Mouse (Mus musculus): ENCODE measurements around the gene Lrp10. TPM values are rescaled to one million over a fixed set of nuclear protein-coding genes. Genes with fewer than 3 reads are reported as not detected.

Gene Lrp10
- polyA plus RNA-seq, 1 experiment from 2014 or later, result 55.8 TPM

DNA sequence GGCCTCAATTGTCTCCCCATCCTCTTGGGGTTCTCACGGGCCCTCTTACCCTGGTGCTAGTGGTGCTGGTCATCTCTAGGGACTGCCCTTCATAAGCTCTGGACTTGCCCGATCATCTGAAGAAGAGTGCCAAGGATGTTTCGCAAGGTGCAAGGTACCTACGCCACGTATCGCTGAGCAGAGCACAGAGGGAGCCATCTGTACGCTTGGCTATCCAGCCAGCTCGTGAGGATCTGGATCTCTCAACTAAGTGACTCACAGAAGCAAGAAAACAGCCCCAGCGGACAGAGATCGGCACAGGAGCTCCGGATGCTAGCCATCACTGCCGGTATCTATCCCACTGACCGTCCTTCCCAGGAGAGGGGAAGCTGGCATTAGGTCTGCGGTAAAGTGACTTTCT, 32.8 kb downstream of the Lrp10 start:
- WGBS, result 77% methylated on average over 14 of the region's 14 CpGs
- Histone ChIP-seq H3K27ac (ENCODE audit: poor library complexity, severe bottlenecking) (no peak overlapping the region), H3K36me3 (no peaks in the 10 kb centered on the region), H3K4me2 (no peak overlapping the region), H3K9ac (no peak overlapping the region), H3K9me3 (replicated peaks) (peaks cover 4% of the 10 kb centered on the region; the same call in 1 of the 2 replicates), H3K27me3 (replicated peaks) (no peaks in the 10 kb centered on the region), H3K4me3 (no peak overlapping the region), H3K4me1 (replicated peaks) (no peaks in the 10 kb centered on the region)
- no peak for ATAC-seq (ENCODE audit: insufficient number of reproducible peaks, low FRiP score)

GRCm38 (mm10) chr14:54499330-54499729, 35.4 kb downstream of the Lrp10 start:
- Histone ChIP-seq H3K27ac (ENCODE audit: poor library complexity, severe bottlenecking) (no peak overlapping the region), H3K9me3 (replicated peaks) (peaks cover 4% of the 10 kb centered on the region), H3K4me3 (no peak overlapping the region), H3K4me2 (no peak overlapping the region), H3K4me1 (replicated peaks) (no peaks in the 10 kb centered on the region), H3K9ac (no peak overlapping the region), H3K27me3 (replicated peaks) (no peaks in the 10 kb centered on the region), H3K36me3 (no peaks in the 10 kb centered on the region)
- WGBS, result 72% methylated on average over 2 of the region's 2 CpGs
- ATAC-seq (ENCODE audit: insufficient number of reproducible peaks, low FRiP score), result no peak

DNA sequence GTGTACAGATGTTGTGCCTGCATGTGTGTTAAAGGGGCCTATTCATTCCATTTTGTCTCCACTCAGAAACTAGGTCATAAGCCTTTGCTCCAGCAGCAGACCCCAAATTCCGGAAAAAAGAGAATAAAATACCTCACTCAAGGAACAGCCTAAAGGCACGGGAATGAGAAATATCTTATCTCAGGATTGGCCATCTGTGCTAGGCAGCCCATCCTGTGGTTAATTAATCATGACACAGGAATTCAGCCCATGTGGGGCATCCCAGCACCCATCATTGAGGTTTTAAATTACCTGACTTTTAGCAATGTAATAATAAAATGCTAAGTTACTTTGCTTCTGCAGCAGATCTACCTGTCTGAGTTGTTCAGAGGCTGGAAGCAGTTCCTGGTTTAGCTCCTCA, 37.4 kb downstream of the Lrp10 start:
- Histone ChIP-seq H3K27ac (ENCODE audit: poor library complexity, severe bottlenecking) (no peak overlapping the region), H3K9ac (no peak overlapping the region), H3K4me2 (no peak overlapping the region), H3K4me1 (replicated peaks) (no peaks in the 10 kb centered on the region), H3K27me3 (replicated peaks) (no peaks in the 10 kb centered on the region), H3K36me3 (peaks cover 7% of the 10 kb centered on the region; the same call in 1 of the 2 replicates), H3K9me3 (replicated peaks) (peaks cover 4% of the 10 kb centered on the region), H3K4me3 (no peak overlapping the region)
- 42% methylated on average over 2 of the region's 2 CpGs for WGBS
- ATAC-seq (ENCODE audit: insufficient number of reproducible peaks, low FRiP score), result no peak

- WGBS, result 67% methylated on average over 2 of the region's 2 CpGs
- Histone ChIP-seq H3K4me1 (replicated peaks) (no peaks in the 10 kb centered on the region), H3K4me3 (no peak overlapping the region), H3K27me3 (replicated peaks) (no peaks in the 10 kb centered on the region), H3K27ac (ENCODE audit: poor library complexity, severe bottlenecking) (no peak overlapping the region), H3K4me2 (no peak overlapping the region), H3K36me3 (peaks cover 25% of the 10 kb centered on the region), H3K9ac (no peak overlapping the region), H3K9me3 (replicated peaks) (peaks cover 4% of the 10 kb centered on the region)
- no peak for ATAC-seq (ENCODE audit: insufficient number of reproducible peaks, low FRiP score)
Observed at GRCm38 (mm10) chr14:54503092-54503491, 39.2 kb downstream of the Lrp10 start.

DNA sequence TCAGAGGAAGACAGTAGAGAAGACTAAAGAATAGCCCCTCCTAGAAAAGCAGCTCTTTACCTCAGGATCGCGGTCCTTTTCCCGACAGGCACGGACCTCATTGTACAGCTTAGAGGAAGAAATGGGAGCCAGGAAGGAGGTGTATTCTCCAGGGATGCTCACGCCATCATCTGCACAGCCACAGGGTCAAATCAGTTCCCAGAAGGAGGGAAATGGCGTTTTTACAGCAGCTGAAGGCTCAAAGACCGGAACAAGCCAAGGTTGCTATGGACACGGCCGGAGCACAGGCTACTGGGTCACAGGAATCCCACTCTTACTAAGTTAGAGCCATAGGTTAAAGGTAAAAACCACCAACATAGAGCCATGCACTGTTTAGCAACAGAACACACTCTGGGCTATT, 45.8 kb downstream of the Lrp10 start:
- Histone ChIP-seq H3K9ac (no peak overlapping the region), H3K27ac (ENCODE audit: poor library complexity, severe bottlenecking) (no peak overlapping the region), H3K9me3 (replicated peaks) (no peaks in the 10 kb centered on the region; the same call in 1 of the 2 replicates), H3K4me1 (replicated peaks) (no peaks in the 10 kb centered on the region), H3K4me3 (no peak overlapping the region), H3K4me2 (no peak overlapping the region), H3K36me3 (peaks cover 91% of the 10 kb centered on the region), H3K27me3 (replicated peaks) (no peaks in the 10 kb centered on the region)
- ATAC-seq (ENCODE audit: insufficient number of reproducible peaks, low FRiP score), result no peak
- 92% methylated on average over 9 of the region's 9 CpGs for WGBS

DNA sequence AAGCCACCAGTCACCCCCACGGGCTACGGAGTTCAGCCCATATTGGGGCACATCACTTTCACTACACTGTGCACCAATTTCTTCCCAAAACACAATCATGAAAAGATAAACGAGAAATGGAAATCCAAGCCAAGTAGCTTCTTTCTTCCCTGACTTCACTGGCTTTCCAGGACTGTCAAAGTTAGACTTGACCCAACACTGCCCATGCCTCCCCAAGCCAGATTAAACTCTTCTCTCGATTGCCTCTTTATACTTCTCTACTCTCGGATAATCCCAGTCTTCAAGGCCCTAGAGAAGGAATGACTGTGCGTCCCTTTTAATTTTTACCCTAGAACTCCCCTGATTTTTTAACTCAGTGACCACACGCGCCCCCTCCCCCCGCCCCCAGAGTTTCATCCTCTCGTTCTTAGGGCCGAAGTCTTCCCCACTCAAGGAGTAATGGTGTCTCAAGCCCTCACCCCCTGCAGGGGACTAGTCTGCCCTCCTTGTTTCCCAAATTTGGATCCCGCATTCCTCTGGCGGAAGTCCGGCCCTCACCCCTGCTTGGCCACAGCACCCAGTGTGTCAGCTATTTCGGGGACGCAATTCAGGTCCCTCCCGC, 52.9 kb downstream of the Lrp10 start:
- H3K36me3 ChIP-seq, result peaks cover 34% of the 10 kb centered on the region
- no peaks in the 10 kb centered on the region; the same call in 1 of the 2 replicates for H3K9me3 ChIP-seq (replicated peaks)
- peaks cover 12% of the 10 kb centered on the region for H3K4me1 ChIP-seq (replicated peaks)
- peak overlapping the region; percentile 80 for H3K9ac ChIP-seq
- whole genome bisulfite sequencing, result 4% methylated on average over 17 of the region's 17 CpGs
- peak overlapping the region; percentile 73 for H3K27ac ChIP-seq (ENCODE audit: poor library complexity, severe bottlenecking)
- peak overlapping the region; percentile 75 for H3K4me2 ChIP-seq
- H3K4me3 ChIP-seq, result peak overlapping the region; percentile 77
- ATAC-seq (ENCODE audit: insufficient number of reproducible peaks, low FRiP score), result no peak
- H3K27me3 ChIP-seq (replicated peaks), result no peaks in the 10 kb centered on the region

Other genes starting within 250 kb of the Lrp10 start
- gene Dad1, start 210.0 kb upstream of the Lrp10 start, polyA plus RNA-seq (2016; fragmentation: Nextera tagmentation; extraction: Ambion mirVana), result 365 and 374 TPM in 2 replicates
- 87.6 and 90.2 TPM in 2 replicates for gene Abhd4, start 209.9 kb upstream of the Lrp10 start, polyA plus RNA-seq (2016; fragmentation: Nextera tagmentation; extraction: Ambion mirVana)
- not detected in 2 replicates for gene Olfr49, start 179.2 kb upstream of the Lrp10 start, polyA plus RNA-seq (2016; fragmentation: Nextera tagmentation; extraction: Ambion mirVana)
- 53.3 and 57.6 TPM in 2 replicates for gene Oxa1l, start 103.3 kb upstream of the Lrp10 start, polyA plus RNA-seq (2016; fragmentation: Nextera tagmentation; extraction: Ambion mirVana)
- 8.0 and 8.3 TPM in 2 replicates for gene Slc7a7, start 46.4 kb upstream of the Lrp10 start, polyA plus RNA-seq (2016; fragmentation: Nextera tagmentation; extraction: Ambion mirVana)
- gene Mrpl52, start 37.2 kb upstream of the Lrp10 start, polyA plus RNA-seq (2016; fragmentation: Nextera tagmentation; extraction: Ambion mirVana), result 284 and 290 TPM in 2 replicates
- 127 and 129 TPM in 2 replicates for gene Mmp14, start 32.5 kb upstream of the Lrp10 start, polyA plus RNA-seq (2016; fragmentation: Nextera tagmentation; extraction: Ambion mirVana)
- 1.9 and 2.4 TPM in 2 replicates for gene Rem2, start 12.0 kb downstream of the Lrp10 start, polyA plus RNA-seq (2016; fragmentation: Nextera tagmentation; extraction: Ambion mirVana)
- 63.5 and 65.0 TPM in 2 replicates for gene Prmt5, start 53.4 kb downstream of the Lrp10 start, polyA plus RNA-seq (2016; fragmentation: Nextera tagmentation; extraction: Ambion mirVana)
- gene Haus4, start 90.5 kb downstream of the Lrp10 start, polyA plus RNA-seq (2016; fragmentation: Nextera tagmentation; extraction: Ambion mirVana), result 38.0 and 46.3 TPM in 2 replicates
- gene Ajuba, start 113.4 kb downstream of the Lrp10 start, polyA plus RNA-seq (2016; fragmentation: Nextera tagmentation; extraction: Ambion mirVana), result 39.5 and 40.7 TPM in 2 replicates
- 6.4 and 6.8 TPM in 2 replicates for gene 4931414P19Rik, start 141.9 kb downstream of the Lrp10 start, polyA plus RNA-seq (2016; fragmentation: Nextera tagmentation; extraction: Ambion mirVana)
- 300 and 308 TPM in 2 replicates for gene Psmb5, start 153.9 kb downstream of the Lrp10 start, polyA plus RNA-seq (2016; fragmentation: Nextera tagmentation; extraction: Ambion mirVana)
- gene Psmb11, start 157.3 kb downstream of the Lrp10 start, polyA plus RNA-seq (2016; fragmentation: Nextera tagmentation; extraction: Ambion mirVana), result not detected in 2 replicates
- gene Gm17606, start 176.8 kb downstream of the Lrp10 start, polyA plus RNA-seq (2016; fragmentation: Nextera tagmentation; extraction: Ambion mirVana), result not detected in 2 replicates
- gene Cdh24, start 177.2 kb downstream of the Lrp10 start, polyA plus RNA-seq (2016; fragmentation: Nextera tagmentation; extraction: Ambion mirVana), result 3.1 and 3.3 TPM in 2 replicates
- gene 1700123O20Rik, start 222.1 kb downstream of the Lrp10 start, polyA plus RNA-seq (2016; fragmentation: Nextera tagmentation; extraction: Ambion mirVana), result 50.3 and 57.1 TPM in 2 replicates
- 85.1 and 89.0 TPM in 2 replicates for gene Acin1, start 222.8 kb downstream of the Lrp10 start, polyA plus RNA-seq (2016; fragmentation: Nextera tagmentation; extraction: Ambion mirVana)
- gene Gm29776, start 234.7 kb downstream of the Lrp10 start, polyA plus RNA-seq (2016; fragmentation: Nextera tagmentation; extraction: Ambion mirVana), result 0.21 and 0.28 TPM in 2 replicates
- not detected in 2 replicates for gene Cebpe, start 248.0 kb downstream of the Lrp10 start, polyA plus RNA-seq (2016; fragmentation: Nextera tagmentation; extraction: Ambion mirVana)